Mouse (Mus musculus): ENCODE results near the gene Kcns1. TPM values are rescaled to one million over a fixed set of nuclear protein-coding genes. Genes with fewer than 3 reads are reported as not detected.
A peak's percentile ranks its signal among the peaks of the same experiment; 100 is the strongest.

Kcns1 gene
- polyA plus RNA-seq, 1 experiment from 2014 or later: not detected

GRCm38 (mm10) chr2:164170326-164170725 is 587 bp downstream of the Kcns1 start:
- DNase-seq (ENCODE audit: low read depth, low spot score): no peak
- ChIA-PET CTCF (no interaction called here), POLR2A (interaction anchor here (0.9 kb wide), 1 partner anchor 15 kb away, joined by 3 read pairs; no protein-coding TSS in a partner anchor)
- ATAC-seq: no peak
- TF ChIP-seq CTCF (IDR thresholded peaks at IDR 0.05): no peak
- in situ Hi-C loops (cut with MboI; ENCODE audit: low pct_unique_long_range_greater_than_20kb): no loop called here
- H3K27me3 ChIP-seq: no peaks in the 10 kb centered on the region

DNA sequence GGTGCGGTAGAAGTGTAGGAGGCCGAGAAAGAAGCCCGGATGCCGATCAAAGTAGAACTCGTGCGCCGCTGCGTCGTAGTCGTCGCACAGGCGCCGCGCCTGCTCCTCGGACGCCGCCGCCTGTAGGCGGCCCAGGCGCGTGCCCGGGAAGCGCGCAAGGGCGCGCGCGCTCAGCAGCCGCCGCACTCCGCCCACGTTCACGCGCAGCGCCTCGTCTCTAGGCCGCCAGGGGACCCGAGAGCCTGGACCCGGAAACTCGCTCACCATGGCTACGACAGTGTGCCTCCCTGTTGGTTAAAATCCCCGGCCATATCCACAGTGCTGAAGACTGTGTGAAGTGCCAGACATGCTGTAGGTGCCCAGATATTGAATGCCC is 2.4 kb downstream of the Kcns1 start:
- ATAC-seq (no peak), DNase-seq (ENCODE audit: low read depth, low spot score) (no peak)
- POLR2A ChIA-PET: no interaction called here
- CTCF ChIA-PET: no interaction called here
- in situ Hi-C loops (cut with MboI; ENCODE audit: low pct_unique_long_range_greater_than_20kb): no loop called here
- no peaks in the 10 kb centered on the region for H3K27me3 ChIP-seq
- TF ChIP-seq CTCF (IDR thresholded peaks at IDR 0.05): no peak

DNA sequence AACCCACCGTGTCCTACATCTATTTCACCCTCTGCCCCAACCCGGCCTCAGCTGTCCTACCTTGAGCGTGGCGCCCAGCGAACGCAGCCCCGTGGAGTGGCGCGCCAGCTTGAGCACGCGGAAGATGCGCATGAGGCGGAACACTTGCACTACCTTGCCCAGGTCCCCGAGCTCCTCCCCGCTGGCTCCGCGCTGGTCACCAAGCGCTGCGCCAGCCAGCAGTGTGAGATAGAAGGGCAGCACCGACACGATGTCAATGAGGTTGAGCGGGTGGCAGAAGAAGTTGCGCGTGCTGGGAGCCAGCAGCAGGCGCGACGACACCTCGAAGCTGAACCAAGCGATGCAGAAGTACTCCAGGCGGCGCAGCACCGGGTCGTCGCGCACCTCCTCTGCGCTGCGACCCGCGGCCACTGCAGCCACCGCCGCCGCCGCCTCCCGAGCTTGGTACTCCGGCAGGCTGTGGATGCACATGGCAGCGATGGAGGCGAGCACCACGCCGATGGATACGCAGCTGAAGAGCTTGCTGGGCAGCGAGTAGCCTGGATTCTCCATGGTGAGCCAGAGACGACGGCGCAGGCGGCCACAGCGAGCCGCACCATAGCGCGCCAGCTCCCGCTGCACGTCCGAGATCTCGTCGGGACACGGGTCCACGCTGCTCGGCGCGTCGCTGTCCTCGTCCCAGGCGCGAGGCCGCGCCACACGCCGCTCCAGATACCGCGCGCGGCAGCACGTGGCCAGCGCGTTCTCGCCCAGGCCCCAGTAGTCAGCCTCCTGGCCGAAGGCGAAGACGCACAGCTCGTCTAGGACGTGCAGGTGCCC is 3.0 kb downstream of the Kcns1 start:
- CTCF ChIA-PET: no interaction called here
- in situ Hi-C loops (cut with MboI; ENCODE audit: low pct_unique_long_range_greater_than_20kb): no loop called here
- DNase-seq (ENCODE audit: low read depth, low spot score): no peak
- TF ChIP-seq CTCF (IDR thresholded peaks at IDR 0.05): no peak
- POLR2A ChIA-PET: no interaction called here
- no peak for ATAC-seq
- no peaks in the 10 kb centered on the region for H3K27me3 ChIP-seq

GRCm38 (mm10) chr2:164164941-164165340 is 6.0 kb downstream of the Kcns1 start:
- CTCF ChIA-PET: interaction anchor here (1.3 kb wide), 1 partner anchor 32 kb away, joined by 3 read pairs; no protein-coding TSS in a partner anchor
- in situ Hi-C loops (cut with MboI; ENCODE audit: low pct_unique_long_range_greater_than_20kb): no loop called here
- POLR2A ChIA-PET: no interaction called here
- ATAC-seq (no peak), DNase-seq (ENCODE audit: low read depth, low spot score) (no peak)
- TF ChIP-seq CTCF (IDR thresholded peaks at IDR 0.05): no peak
- no peaks in the 10 kb centered on the region for H3K27me3 ChIP-seq

DNA sequence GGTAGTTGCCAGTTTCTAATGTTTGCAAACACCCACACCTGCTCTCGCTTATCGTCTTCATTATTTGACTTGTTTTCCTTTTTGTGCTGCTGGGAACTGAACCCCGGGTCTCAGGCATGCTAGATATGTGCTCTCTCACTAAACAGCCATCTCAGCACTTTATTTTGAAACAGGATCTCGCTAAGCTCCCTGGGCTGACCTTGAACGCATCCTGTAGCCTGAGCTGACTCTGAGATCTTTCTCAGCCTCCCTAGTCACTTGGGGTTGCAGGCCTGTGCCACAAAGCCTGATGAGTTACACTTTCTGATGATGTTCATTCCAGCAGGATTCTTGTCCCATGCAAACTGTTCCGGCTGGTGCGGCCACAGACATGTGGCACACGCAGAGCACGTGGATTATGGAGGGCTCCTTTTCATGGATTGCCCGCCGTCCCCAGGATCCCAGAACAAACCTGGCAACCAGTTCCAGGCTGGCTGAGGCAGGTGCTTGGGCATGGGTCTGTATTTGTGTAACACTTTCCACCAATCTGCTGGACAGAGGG is 9.3 kb downstream of the Kcns1 start:
- no peaks in the 10 kb centered on the region for H3K27me3 ChIP-seq
- no peak for ATAC-seq
- in situ Hi-C loops (cut with MboI; ENCODE audit: low pct_unique_long_range_greater_than_20kb): no loop called here
- CTCF ChIA-PET: no interaction called here
- POLR2A ChIA-PET: no interaction called here
- no peak for DNase-seq (ENCODE audit: low read depth, low spot score)
- no peak for TF ChIP-seq CTCF (IDR thresholded peaks at IDR 0.05)

GRCm38 (mm10) chr2:164158838-164159237 is 12.1 kb downstream of the Kcns1 start:
- no peak for TF ChIP-seq CTCF (IDR thresholded peaks at IDR 0.05)
- DNase-seq (ENCODE audit: low read depth, low spot score) (no peak), ATAC-seq (no peak)
- no peaks in the 10 kb centered on the region for H3K27me3 ChIP-seq
- ChIA-PET POLR2A (no interaction called here), CTCF (interaction anchor here (1.1 to 1.3 kb wide), 2 partner anchors 14 to 19 kb away, joined by 3 read pairs; no protein-coding TSS in a partner anchor)
- in situ Hi-C loops (cut with MboI; ENCODE audit: low pct_unique_long_range_greater_than_20kb): no loop called here

DNA sequence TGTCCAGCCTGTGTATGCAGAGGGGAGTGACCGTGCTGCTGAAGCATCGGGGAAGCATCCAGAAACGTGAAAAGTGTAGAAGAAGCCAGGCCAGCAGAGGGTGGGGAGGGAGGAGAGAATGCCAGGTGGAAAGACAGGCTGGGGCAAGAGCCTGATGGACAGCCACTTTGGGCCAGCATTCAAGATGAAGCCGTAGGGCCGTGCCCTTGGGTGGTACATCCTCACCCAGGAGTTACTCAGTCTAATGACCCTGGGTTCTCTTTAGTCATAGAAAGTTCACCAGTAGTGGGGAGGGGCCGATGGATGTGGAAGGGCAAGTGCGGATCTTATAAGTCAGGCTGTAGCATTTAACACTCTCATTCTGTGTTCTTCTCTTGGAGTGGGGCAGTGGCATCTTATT is 14.8 kb downstream of the Kcns1 start:
- in situ Hi-C loops (cut with MboI; ENCODE audit: low pct_unique_long_range_greater_than_20kb): no loop called here
- no peak for DNase-seq (ENCODE audit: low read depth, low spot score)
- CTCF ChIA-PET: no interaction called here

DNA sequence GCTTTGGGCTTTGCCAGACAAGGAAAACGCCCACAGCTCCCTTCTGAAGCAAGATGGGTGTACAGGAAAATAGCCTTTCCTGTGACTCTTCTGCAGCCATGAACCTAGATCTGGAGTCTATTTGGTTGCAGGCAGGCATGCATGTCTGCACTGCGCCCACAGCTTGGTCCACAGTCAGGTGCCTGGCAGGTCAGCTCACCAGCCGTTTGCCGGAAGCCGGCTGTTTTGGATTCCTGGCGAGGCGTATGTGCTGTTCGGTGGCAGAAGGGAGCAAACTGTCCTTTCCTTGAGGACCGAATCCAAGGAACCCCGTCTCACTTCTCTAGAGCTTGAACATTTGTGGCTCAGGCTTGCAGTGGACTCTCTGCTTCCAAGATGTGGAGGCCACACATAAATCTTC is 16.9 kb downstream of the Kcns1 start:
- ChIA-PET POLR2A (no interaction called here), CTCF (interaction anchor here (1.2 kb wide), 1 partner anchor 10 kb away, joined by 3 read pairs; no protein-coding TSS in a partner anchor)
- ATAC-seq: no peak
- no peak for TF ChIP-seq CTCF (IDR thresholded peaks at IDR 0.05)
- in situ Hi-C loops (cut with MboI; ENCODE audit: low pct_unique_long_range_greater_than_20kb): no loop called here
- H3K27me3 ChIP-seq: no peaks in the 10 kb centered on the region
- no peak for DNase-seq (ENCODE audit: low read depth, low spot score)

More for the DNA sequence above, 14.8 kb downstream of the Kcns1 start:
- POLR2A ChIA-PET: no interaction called here
- ATAC-seq: no peak
- H3K27me3 ChIP-seq: no peaks in the 10 kb centered on the region
- TF ChIP-seq CTCF (IDR thresholded peaks at IDR 0.05): no peak

GRCm38 (mm10) chr2:164152341-164152740 is 18.6 kb downstream of the Kcns1 start:
- ATAC-seq: no peak
- ChIA-PET POLR2A (no interaction called here), CTCF (no interaction called here)
- TF ChIP-seq CTCF (IDR thresholded peaks at IDR 0.05): no peak
- in situ Hi-C loops (cut with MboI; ENCODE audit: low pct_unique_long_range_greater_than_20kb): no loop called here
- H3K27me3 ChIP-seq: no peaks in the 10 kb centered on the region
- DNase-seq (ENCODE audit: low read depth, low spot score): no peak

GRCm38 (mm10) chr2:164150086-164150760 is 20.7 kb downstream of the Kcns1 start:
- no peak for DNase-seq (ENCODE audit: low read depth, low spot score)
- in situ Hi-C loops (cut with MboI; ENCODE audit: low pct_unique_long_range_greater_than_20kb): no loop called here
- CTCF ChIA-PET: interaction anchor here (0.6 kb wide), 1 partner anchor 30 kb away, joined by 3 read pairs; no protein-coding TSS in a partner anchor

DNA sequence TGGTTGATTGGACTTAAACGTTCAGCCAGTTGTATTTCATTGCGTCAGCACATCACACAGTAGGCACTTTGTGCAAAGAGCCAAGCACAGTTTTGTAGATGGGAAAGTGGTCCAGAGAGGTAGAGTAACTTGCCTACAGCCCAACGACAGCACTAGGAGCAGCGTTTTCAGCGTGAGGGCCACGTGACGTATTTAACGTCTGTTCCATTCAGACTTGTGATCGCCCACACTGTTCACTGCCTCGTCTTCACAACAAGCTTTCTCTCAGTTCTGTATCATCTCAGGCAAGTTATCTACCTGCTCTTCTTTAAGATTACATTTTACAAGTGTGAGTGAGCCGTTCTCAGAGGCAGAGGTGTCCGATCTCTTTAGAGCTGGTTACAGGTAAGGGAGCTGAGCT is 24.4 kb downstream of the Kcns1 start:
- TF ChIP-seq CTCF (IDR thresholded peaks at IDR 0.05): no peak
- in situ Hi-C loops (cut with MboI; ENCODE audit: low pct_unique_long_range_greater_than_20kb): no loop called here
- DNase-seq (ENCODE audit: low read depth, low spot score) (no peak), ATAC-seq (no peak)
- no peaks in the 10 kb centered on the region for H3K27me3 ChIP-seq
- ChIA-PET CTCF (interaction anchor here (1.1 to 2.6 kb wide), 2 partner anchors 10 to 240 kb away, joined by 3 to 10 read pairs; no protein-coding TSS in a partner anchor), POLR2A (no interaction called here)

More at GRCm38 (mm10) chr2:164150086-164150760, 20.7 kb downstream of the Kcns1 start:
- POLR2A ChIA-PET: interaction anchor here (0.7 kb wide), 1 partner anchor 58 kb away, joined by 3 read pairs; no protein-coding TSS in a partner anchor
- no peaks in the 10 kb centered on the region for H3K27me3 ChIP-seq
- peak; percentile 26 for ATAC-seq
- TF ChIP-seq CTCF (IDR thresholded peaks at IDR 0.05): no peak

All from Patski (cell line).